Mouse (Mus musculus) large intestine, adult 2 months (tissue): ENCODE data around the gene Gtf2ird2. TPM values are rescaled to one million over a fixed set of nuclear protein-coding genes. Genes with fewer than 3 reads are reported as not detected.
A peak's percentile ranks its signal among the peaks of the same experiment; 100 is the strongest.

Source experiments
- DNase-seq: peaks from one replicate; pipeline ENCODE4 v3.0.0-alpha.2; 2012; ENCODE audit warnings: low read depth, low spot score
- WGBS: fragments of 180-500 bp; shearing (Covaris S2); methylation state at CpG from one replicate; pipeline ENCODE4 v1.1.7; 2018; 5-methylcytosine and 5-hydroxymethylcytosine counted together
- polyA plus RNA-seq: library from polyadenylated mRNA; depleted of rRNA; stranded (reverse); fragments of >200 nt; gene quantifications from 2 replicates; pipeline ENCODE4 v1.2.3, GENCODE M21; 2012

Gene Gtf2ird2
- polyA plus RNA-seq, 1 experiment: 4.8 TPM

- WGBS: 18% methylated on average over 7 of the region's 7 CpGs
- DNase-seq: peak; percentile 63
Measured at GRCm38 (mm10) chr5:134179871-134180270, 3.9 kb upstream of the Gtf2ird2 start.

DNA sequence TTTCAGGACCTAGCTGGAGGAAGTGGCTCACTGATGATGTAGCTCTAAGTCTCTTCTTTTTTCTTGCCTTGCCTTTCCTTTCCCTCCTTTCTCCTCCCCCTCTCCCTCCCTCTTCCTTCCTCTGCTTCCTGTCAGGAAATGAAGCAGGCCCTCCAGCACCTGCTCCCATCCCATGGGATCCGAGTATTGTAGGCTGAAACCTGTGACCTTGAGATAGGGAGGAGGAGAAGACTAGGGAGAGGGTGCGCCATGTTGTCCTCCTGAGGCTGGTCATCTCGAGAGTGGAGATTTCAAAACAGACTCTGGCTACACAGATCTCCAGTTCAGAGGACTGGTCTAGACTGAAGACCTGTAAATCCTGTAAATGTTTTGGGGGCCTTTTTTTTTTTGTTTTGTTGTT is 1.6 kb upstream of the Gtf2ird2 start:
- WGBS: 46% methylated on average over 3 of the region's 3 CpGs
- DNase-seq: no peak

GRCm38 (mm10) chr5:134182735-134183134 is 1.1 kb upstream of the Gtf2ird2 start:
- no peak for DNase-seq
- 28% methylated on average over 4 of the region's 4 CpGs for WGBS

GRCm38 (mm10) chr5:134183162-134183561 is 657 bp upstream of the Gtf2ird2 start:
- WGBS: 27% methylated on average over 7 of the region's 7 CpGs

GRCm38 (mm10) chr5:134186059-134186458 is 2.2 kb downstream of the Gtf2ird2 start:
- 68% methylated on average over 3 of the region's 3 CpGs for WGBS
- DNase-seq: no peak

More at GRCm38 (mm10) chr5:134183162-134183561, 657 bp upstream of the Gtf2ird2 start:
- no peak for DNase-seq

DNA sequence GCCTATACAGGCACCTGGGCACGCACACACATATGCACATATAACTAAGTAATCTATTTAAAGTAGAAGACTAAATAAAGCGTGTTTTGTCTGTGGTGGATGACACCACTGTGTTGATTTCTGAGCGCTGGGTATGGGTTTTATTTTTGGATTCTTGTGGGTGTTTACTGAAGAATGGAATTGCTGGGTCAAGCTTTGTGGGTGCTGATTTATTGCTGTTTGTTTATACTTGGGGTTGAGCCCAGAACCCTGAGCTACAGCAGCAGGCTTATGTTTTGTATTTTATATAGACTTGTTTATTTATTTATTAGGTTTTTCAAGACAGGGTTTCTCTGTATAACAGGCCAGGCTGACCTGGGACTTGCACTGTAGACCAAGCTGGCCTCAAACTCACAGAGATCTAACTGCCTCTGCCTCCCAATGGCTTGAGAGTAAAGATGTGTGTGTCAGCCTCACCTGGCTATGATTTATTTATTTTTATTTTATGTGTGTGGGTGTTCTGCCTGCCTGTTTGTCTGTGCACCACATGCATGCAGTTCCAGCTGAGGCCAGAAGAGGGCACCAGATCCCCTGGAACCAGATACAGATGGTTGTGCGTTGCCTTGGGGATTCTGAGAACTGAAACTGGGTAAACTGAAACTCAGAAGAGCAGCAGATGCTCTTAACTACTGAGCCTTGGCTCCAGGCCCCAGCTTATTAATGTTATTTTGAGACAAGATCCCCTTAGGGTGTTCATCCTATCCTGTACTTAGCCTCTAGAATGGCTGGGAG is 3.3 kb downstream of the Gtf2ird2 start:
- DNase-seq: no peak

DNA sequence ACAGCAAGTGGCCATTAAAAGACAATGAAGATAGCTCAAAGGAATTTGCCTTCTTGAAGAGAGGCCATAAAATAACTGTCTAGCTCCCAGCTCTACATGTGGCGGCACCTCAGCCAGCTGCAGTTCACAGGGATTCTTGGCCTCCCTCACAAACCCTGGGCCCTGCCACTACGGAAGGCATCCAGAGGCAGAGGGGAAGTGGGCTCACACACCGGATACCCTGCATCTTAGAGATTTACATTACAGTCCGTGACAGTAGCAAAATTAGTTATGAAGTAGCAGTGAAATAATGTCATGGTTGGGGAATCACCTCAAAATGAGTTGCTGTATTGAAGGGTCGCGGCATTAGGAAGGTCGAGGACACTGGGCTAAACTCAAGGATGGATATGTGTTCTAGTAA is 4.8 kb downstream of the Gtf2ird2 start:
- no peak for DNase-seq
- 74% methylated on average over 7 of the region's 7 CpGs for WGBS

More for the DNA sequence above, 3.3 kb downstream of the Gtf2ird2 start:
- 61% methylated on average over 4 of the region's 4 CpGs for WGBS

DNA sequence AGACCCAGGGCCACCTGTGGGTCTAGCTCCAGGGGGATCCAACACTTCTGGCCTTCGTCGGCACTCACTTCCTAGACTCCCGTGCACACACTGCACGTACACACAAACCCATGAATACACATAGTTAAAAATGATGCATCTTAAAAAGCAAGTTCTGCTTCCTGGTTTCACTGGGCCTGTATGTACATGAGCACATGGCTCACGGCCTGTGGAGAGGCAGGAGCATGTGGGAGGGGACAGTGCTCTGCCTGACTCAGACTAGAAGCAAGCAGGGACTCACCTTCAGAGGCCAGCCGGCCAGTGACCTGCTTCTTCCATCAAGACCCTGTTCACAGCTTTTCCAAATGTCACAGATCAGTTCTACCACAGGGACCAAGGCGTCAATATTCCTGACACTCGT is 9.8 kb downstream of the Gtf2ird2 start:
- DNase-seq: no peak
- 83% methylated on average over 8 of the region's 8 CpGs for WGBS

GRCm38 (mm10) chr5:134206721-134207120 is 22.9 kb downstream of the Gtf2ird2 start:
- no peak for DNase-seq
- 78% methylated on average over 10 of the region's 10 CpGs for WGBS

GRCm38 (mm10) chr5:134209931-134210554 is 26.2 kb downstream of the Gtf2ird2 start:
- no peak for DNase-seq
- 31% methylated on average over 11 of the region's 11 CpGs for WGBS

- DNase-seq: no peak
- WGBS: 58% methylated on average over 12 of the region's 12 CpGs
Measured at GRCm38 (mm10) chr5:134214021-134214806, 30.4 kb downstream of the Gtf2ird2 start.

- DNase-seq: no peak
- 86% methylated on average over 7 of the region's 7 CpGs for WGBS
Measured at GRCm38 (mm10) chr5:134217900-134218299, 34.1 kb downstream of the Gtf2ird2 start.

DNA sequence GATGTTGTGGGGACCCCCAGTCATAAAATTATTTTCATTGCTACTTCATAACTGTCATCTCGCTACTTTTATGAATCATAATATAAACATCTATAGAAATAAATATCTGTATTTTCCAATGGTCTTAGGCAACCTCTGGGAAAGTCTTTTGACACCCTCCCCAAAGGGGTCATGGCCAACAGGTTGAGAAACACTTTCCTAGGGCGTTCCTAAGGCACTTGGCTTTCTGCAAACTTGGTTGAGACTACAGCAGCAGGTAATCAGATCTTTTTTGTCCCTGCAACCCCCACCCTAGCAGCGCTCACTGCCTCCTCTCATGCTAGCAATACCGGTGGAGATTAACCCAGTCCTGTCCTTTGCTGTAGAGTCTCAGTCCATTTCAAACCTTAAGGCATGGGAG is 37.5 kb downstream of the Gtf2ird2 start:
- 56% methylated on average over 4 of the region's 4 CpGs for WGBS
- no peak for DNase-seq

DNA sequence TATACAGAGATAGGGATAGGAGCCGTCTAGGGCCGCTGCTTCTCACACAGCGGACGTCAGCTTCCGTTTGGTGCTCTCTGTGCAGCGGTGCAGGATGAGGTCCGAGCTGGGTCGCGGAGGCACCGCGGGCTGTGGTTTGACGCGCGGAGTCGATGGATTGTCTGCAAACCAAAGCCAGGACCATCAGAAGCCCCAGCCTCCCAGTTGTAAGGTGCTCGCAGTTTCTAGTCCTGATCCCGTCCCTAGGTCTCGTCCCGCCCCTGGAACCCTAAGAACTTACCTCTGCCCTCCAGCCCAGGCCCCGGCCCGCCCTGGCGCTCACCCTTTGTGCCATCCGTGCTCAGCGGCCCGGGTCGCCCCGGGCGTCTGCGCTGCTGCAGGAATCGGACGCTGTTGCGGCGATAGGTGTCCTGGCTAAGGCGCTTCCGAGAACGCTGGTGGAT is 37.9 kb downstream of the Gtf2ird2 start:
- 12% methylated on average over 36 of the region's 36 CpGs for WGBS
- DNase-seq: no peak

GRCm38 (mm10) chr5:134225110-134225901 is 41.5 kb downstream of the Gtf2ird2 start:
- WGBS: 79% methylated on average over 30 of the region's 30 CpGs
- DNase-seq: no peak

DNA sequence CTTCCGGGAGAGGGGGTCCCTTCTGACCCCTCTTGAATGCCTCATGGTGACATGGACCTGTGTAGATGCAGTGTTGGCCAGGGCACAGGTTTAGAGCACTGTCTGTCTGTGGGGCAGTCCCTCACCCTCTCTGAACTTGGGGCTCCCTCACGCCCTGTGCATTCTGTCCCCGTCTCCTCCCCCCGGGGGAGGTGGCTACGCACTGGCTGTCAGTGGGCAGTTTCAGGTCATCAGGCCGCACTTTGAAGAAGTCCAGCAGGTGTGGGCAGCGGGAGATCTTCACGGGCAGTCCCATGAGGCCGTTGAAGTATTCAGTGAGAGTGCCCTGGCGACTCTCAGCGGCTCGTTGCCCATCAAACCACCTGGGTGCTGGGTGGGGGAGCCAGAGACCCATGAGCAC is 43.1 kb downstream of the Gtf2ird2 start:
- 44% methylated on average over 12 of the region's 12 CpGs for WGBS
- DNase-seq: no peak

GRCm38 (mm10) chr5:134227574-134228248 is 43.9 kb downstream of the Gtf2ird2 start:
- DNase-seq: no peak
- WGBS: 43% methylated on average over 11 of the region's 11 CpGs

DNA sequence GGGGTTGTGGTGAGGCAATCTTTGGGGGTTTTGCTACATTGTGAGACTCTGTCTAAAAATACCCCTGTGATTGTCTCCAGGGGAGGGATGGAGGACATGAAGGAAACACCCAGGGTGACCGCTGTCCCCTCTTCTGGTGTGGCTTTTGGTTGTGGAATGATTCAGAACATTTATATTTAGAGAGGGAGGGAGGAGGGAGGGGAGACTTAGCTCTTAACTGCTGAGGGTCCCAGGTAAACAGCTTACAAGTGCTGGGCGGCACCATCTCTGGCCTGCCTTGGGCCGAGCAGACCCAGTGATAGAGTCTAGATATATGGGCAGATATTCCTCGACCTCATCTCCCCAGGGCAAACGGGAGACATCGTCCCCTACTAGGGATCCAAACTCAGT is 44.4 kb downstream of the Gtf2ird2 start:
- DNase-seq: no peak

GRCm38 (mm10) chr5:134229391-134229790 is 45.6 kb downstream of the Gtf2ird2 start, which contains the start of gene Ncf1:
Gene Ncf1, minus strand, starts transcription at chr5:134229625.
- no peak for DNase-seq
- WGBS: 86% methylated on average over 7 of the region's 7 CpGs

More for the DNA sequence above, 44.4 kb downstream of the Gtf2ird2 start:
- WGBS: 74% methylated on average over 6 of the region's 6 CpGs
